Mouse (Mus musculus) kidney, postnatal 0 days (tissue): ENCODE results near the gene Brd3. TPM values are rescaled to one million over a fixed set of nuclear protein-coding genes. Genes with fewer than 3 reads are reported as not detected.
A peak's percentile ranks its signal among the peaks of the same experiment; 100 is the strongest.
"Not testable (repeated sequence)": the region's sequence is repeated elsewhere in the genome, so short reads cannot be mapped to it uniquely, and the experiment has no call there.

Experiments
- ATAC-seq: fragments of 200-750 bp; cut with Nextera tagmentation; replicated peaks from 2 replicates; pipeline ENCODE4 v1.8.0; 2017; ENCODE audit warnings: low read depth, moderate number of reproducible peaks, moderate TSS enrichment, moderate library complexity; ENCODE audit not compliant: low FRiP score
- DNase-seq: peaks from one replicate; pipeline ENCODE4 v3.0.0-alpha.2; 2016; ENCODE audit warnings: low spot score
- H3K27ac ChIP-seq: fragments of 300-500 bp; sonication (generic); 2 replicates; pipeline ENCODE4 v1.5.1; 2014; ENCODE audit warnings: mild to moderate bottlenecking
- H3K27me3 ChIP-seq: fragments of 300-500 bp; sonication (generic); 2 replicates; pipeline ENCODE4 v1.6.1; 2014; ENCODE audit warnings: low read length, mixed read lengths; ENCODE audit not compliant: insufficient read depth
- H3K36me3 ChIP-seq: fragments of 300-500 bp; sonication (generic); 2 replicates; pipeline ENCODE4 v1.6.1; 2014; ENCODE audit warnings: low read length, mixed read lengths; ENCODE audit not compliant: insufficient read depth
- H3K4me1 ChIP-seq: fragments of 300-500 bp; sonication (generic); replicated peaks from 2 replicates; pipeline ENCODE4 v1.6.1; 2014; ENCODE audit warnings: antibody characterized with exemption, low read length, mixed read lengths; ENCODE audit not compliant: insufficient read depth
- H3K4me2 ChIP-seq: fragments of 300-500 bp; sonication (generic); 2 replicates; pipeline ENCODE4 v1.6.1; 2014; ENCODE audit warnings: mild to moderate bottlenecking, low read length, moderate library complexity, mixed read lengths
- H3K4me3 ChIP-seq: fragments of 300-500 bp; sonication (generic); replicated peaks from 2 replicates; pipeline ENCODE4 v1.5.1; 2014; ENCODE audit warnings: low read depth, low read length
- H3K9ac ChIP-seq: fragments of 300-500 bp; sonication (generic); 2 replicates; pipeline ENCODE4 v1.6.1; 2014; ENCODE audit warnings: low read depth, low read length
- H3K9me3 ChIP-seq: fragments of 300-500 bp; sonication (generic); replicated peaks from 2 replicates; pipeline ENCODE4 v1.6.1; 2016; ENCODE audit warnings: low read length, inconsistent platforms, mixed read lengths
- CTCF ChIP-seq: IDR thresholded peaks from 2 replicates; pipeline ENCODE4 v1.5.1; 2016; ENCODE audit warnings: antibody characterized with exemption, low read depth, mild to moderate bottlenecking, moderate library complexity
- WGBS: fragments of 180-500 bp; shearing (Covaris S2); extraction: QIAGEN DNeasy Blood & Tissue Kit; methylation state at CpG from one replicate; pipeline ENCODE4 v1.1.7; 2014; 5-methylcytosine and 5-hydroxymethylcytosine counted together
- polyA plus RNA-seq: library from polyadenylated mRNA; unstranded; fragments of >200 nt; fragmentation: Nextera tagmentation; extraction: Ambion mirVana; gene quantifications from 2 replicates; pipeline ENCODE4 v1.2.1, GENCODE M21; 2015

Gene Brd3
- polyA plus RNA-seq, 1 experiment from 2014 or later, result 91.4 TPM

DNA sequence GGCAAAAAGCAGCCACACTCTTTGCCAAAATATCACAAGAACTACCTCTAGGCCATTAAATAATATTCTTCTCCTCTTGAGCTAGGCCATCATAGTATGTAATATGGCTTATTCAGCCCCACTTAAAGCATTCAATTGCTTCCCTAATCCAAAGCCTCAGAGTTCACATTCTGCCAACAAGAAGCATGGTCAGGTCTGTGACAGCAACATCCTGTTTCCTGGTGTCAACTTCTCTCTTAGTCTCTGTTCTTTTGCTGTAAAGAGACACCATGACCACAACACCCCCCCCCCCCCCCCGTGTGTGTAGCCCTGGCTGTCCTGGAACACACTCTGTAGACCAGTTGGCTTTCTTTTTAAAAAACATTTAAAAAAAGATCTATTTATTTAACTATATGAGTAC is 39.9 kb upstream of the Brd3 start:
- Histone ChIP-seq H3K4me3 (no peak overlapping the region), H3K27me3 (no peaks in the 10 kb centered on the region), H3K9me3 (no peaks in the 10 kb centered on the region), H3K9ac (no peak overlapping the region), H3K27ac (no peak overlapping the region), H3K36me3 (no peaks in the 10 kb centered on the region), H3K4me1 (no peaks in the 10 kb centered on the region), H3K4me2 (no peak overlapping the region)
- TF ChIP-seq CTCF, result no peak
- WGBS, result 50% methylated on average over 1 of the region's 1 CpGs
- ATAC-seq, result no peak
- no peak for DNase-seq

DNA sequence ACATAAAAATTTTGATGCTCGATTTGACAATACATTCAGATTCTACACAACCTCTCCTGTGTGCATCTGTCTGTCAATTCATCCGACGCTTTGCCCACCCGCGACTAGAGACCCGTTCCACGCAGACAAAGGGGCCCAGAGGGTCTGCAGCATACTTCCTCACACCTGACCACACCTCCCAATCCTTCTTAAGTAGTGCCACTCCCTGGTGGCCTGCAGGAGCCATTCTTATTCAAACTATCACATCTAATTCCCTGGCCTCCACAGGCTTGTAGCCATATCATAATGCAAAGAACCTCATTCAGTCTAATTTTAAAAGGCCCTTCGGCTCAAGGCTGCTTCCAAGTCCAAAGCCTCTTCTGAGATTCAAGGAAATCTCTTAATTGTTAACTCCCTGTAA is 38.6 kb upstream of the Brd3 start:
- not testable (repeated sequence) for ATAC-seq, H3K36me3 ChIP-seq, H3K9ac ChIP-seq, H3K27me3 ChIP-seq, H3K9me3 ChIP-seq, H3K4me1 ChIP-seq, H3K4me2 ChIP-seq, H3K27ac ChIP-seq, H3K4me3 ChIP-seq, DNase-seq
- WGBS, result 94% methylated on average over 8 of the region's 8 CpGs

DNA sequence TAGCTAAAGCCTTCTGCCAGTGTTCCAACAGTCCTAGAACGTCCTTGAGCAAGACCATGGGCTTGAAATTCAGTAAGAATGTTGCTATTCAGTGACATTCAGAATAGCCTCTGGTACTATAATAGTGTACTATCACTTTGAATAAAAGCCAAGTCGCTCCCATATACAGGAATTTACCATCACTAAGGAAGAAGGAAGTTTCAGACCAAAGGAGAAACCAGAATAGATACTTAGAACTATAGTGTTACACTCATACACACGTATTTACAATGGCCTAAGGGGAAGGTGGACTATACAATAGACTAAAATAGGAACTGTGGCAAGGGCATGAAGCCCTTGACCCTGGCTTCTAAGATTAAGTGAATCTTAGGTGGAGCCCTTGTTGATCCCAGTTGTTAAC is 38.1 kb upstream of the Brd3 start:
- not testable (repeated sequence) for H3K4me1 ChIP-seq, H3K4me3 ChIP-seq, H3K9ac ChIP-seq, DNase-seq, H3K27me3 ChIP-seq, H3K9me3 ChIP-seq, H3K27ac ChIP-seq, H3K36me3 ChIP-seq, ATAC-seq, H3K4me2 ChIP-seq
- WGBS, result 73% methylated on average over 3 of the region's 3 CpGs

DNA sequence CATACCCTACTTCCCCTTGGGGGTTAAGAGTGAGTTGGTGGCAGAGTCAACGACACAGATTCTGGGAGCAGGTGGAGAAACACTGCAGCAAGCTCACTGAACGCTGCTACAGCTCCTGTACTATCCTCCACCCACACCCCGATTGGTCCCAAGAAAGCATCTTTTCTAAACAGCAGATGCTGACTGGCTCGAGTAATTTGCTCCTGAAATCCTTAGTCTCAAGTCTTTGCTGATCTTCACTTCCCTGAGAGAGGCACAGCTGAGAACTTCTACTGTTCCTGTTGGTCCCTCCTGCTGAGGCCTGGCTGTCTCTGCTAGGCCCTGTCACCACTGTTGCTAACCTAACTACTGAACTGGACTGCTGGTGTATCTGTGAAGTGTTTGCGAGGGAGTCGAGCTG is 37.2 kb upstream of the Brd3 start:
- Histone ChIP-seq H3K9me3 (no peaks in the 10 kb centered on the region), H3K27me3 (no peaks in the 10 kb centered on the region), H3K27ac (no peak overlapping the region), H3K9ac (no peak overlapping the region), H3K4me1 (peaks cover 8% of the 10 kb centered on the region; the same call in 1 of the 2 replicates), H3K36me3 (no peaks in the 10 kb centered on the region), H3K4me3 (no peak overlapping the region), H3K4me2 (no peak overlapping the region)
- no peak for DNase-seq
- WGBS, result 86% methylated on average over 6 of the region's 6 CpGs
- no peak for ATAC-seq
- no peak for TF ChIP-seq CTCF

DNA sequence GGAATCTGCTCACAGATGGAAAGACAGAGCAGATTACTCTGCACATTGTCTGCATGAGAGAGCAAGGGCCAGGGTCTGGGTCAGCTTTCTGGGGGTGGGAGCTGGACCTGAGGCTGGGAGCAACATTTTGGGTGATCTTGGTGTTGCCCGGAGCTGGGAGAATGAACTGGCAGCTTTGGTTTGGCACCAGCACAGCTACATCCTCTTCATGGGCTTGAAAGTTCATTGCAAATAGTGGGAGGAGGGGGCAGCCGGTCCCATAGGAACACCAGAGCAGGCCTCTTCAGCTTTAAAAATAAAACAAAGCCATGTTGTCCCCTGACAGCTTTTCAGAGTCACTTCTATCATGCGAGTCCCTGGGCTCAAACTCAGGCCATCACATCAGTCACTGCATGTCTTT is 33.8 kb upstream of the Brd3 start:
- no peaks in the 10 kb centered on the region for H3K9me3 ChIP-seq
- H3K27ac ChIP-seq, result peak overlapping the region; percentile 81; the same call in 1 of the 2 replicates
- H3K27me3 ChIP-seq, result no peaks in the 10 kb centered on the region
- DNase-seq, result no peak
- H3K4me3 ChIP-seq, result no peak overlapping the region
- WGBS, result 81% methylated on average over 3 of the region's 3 CpGs
- 0 out of 2 replicates have a peak overlapping the region, but pooled peaks have one; percentile 18 for H3K9ac ChIP-seq
- H3K4me1 ChIP-seq, result peaks cover 12% of the 10 kb centered on the region; the same call in 1 of the 2 replicates
- peak overlapping the region; percentile 56; the same call in 1 of the 2 replicates for H3K4me2 ChIP-seq
- no peaks in the 10 kb centered on the region for H3K36me3 ChIP-seq
- no peak for TF ChIP-seq CTCF
- no peak for ATAC-seq

DNA sequence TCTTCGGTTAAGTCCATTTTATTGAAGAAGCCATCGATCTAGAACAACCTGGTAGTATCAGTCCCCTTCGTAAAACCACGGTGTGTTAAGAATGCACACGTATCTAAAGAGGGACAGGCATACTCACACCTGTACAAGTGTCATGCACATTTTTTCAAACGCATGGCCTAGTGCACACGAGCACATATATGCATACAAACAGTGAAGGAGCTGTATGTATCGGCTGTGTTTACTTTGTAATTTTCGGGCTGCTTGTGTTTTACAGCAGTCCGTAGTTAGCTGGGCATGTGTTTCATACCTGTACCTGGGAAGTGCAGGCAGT is 33.0 kb upstream of the Brd3 start:
- TF ChIP-seq CTCF, result no peak
- ATAC-seq, result peak; percentile 1; the same call in 1 of the 2 replicates
- 21% methylated on average over 10 of the region's 10 CpGs for WGBS
- no peaks in the 10 kb centered on the region for H3K27me3 ChIP-seq
- H3K4me3 ChIP-seq, result peak overlapping the region; percentile 26
- H3K27ac ChIP-seq, result peak overlapping the region; percentile 81
- peaks cover 6% of the 10 kb centered on the region for H3K36me3 ChIP-seq
- H3K9ac ChIP-seq, result 0 out of 2 replicates have a peak overlapping the region, but pooled peaks have one; percentile 15
- DNase-seq, result no peak
- peaks cover 12% of the 10 kb centered on the region; the same call in 1 of the 2 replicates for H3K4me1 ChIP-seq
- peak overlapping the region; percentile 56 for H3K4me2 ChIP-seq
- H3K9me3 ChIP-seq, result no peaks in the 10 kb centered on the region

DNA sequence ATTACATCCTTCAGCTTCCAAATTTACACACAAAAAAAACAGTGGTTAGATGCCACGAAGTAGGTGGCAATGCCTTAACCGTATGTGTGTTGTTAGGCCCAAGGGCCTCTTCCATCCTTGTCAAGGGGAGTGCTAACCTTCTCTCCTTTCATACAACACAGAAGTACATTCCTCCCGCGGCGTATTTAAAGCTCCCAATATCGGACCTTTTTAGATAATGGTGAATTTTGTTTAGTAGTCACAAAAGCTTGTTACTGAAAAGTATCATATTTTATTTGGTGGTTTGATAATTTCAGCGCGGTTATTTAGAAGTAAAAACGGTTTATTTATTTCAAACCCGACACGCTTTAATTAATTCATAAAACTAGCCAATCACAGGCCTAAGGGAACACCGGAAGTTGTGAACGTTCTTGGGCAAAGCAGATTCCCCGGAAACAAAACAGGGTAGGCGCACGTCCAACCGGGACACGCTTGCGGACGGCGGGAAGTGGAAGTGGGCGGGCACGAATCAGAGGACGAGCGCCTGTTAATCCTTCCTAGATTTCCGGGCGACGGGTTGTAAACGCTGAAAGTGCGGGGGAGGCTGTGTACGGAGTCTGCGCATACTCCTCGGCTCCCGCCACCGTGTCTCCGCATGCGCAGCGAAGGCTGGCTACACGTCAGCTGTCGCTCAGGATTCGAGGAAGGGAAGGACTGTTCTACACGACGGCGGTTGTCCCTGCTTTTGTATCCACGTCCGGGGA is 32.5 kb upstream of the Brd3 start:
- Histone ChIP-seq H3K27me3 (no peaks in the 10 kb centered on the region), H3K4me1 (peaks cover 12% of the 10 kb centered on the region; the same call in 1 of the 2 replicates), H3K27ac (peak overlapping the region; percentile 81), H3K4me3 (peak overlapping the region; percentile 26), H3K4me2 (peak overlapping the region; percentile 56), H3K9me3 (no peaks in the 10 kb centered on the region), H3K36me3 (peaks cover 12% of the 10 kb centered on the region), H3K9ac (0 out of 2 replicates have a peak overlapping the region, but pooled peaks have one; percentile 15)
- DNase-seq, result peak; percentile 100
- WGBS, result under 1% methylated on average over 46 of the region's 46 CpGs
- TF ChIP-seq CTCF, result no peak
- ATAC-seq, result peak; percentile 97
